Mouse (Mus musculus): ENCODE results near the gene Morn3.
A peak's percentile ranks its signal among the peaks of the same experiment; 100 is the strongest.
"Not testable (repeated sequence)": the region's sequence is repeated elsewhere in the genome, so short reads cannot be mapped to it uniquely, and the experiment has no call there.

Gene Morn3

DNA sequence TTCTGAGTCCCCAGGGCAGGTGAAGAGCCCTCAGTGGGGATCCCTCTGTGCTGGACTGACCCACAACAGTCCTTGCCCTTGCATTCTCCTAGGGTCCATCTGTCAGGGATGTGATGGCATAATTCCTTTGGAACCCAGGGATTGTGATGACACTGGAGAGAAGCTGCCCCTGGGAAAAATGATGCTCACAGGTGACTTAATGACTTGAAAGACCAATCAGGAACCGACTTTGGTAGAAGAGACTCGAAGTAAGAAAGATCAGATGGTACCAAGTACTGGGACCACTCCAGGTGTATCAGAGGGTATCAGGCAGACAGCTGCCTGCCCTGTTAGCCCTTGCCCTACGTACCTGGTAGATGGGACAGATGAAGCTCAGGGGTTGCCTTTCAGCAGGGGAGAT is at the start of gene Morn3:
TSS of gene Morn3 (minus strand) at position 101 of the 400 bp plus-strand sequence.
- no peak for DNase-seq (ENCODE audit: low read depth, low spot score)

DNA sequence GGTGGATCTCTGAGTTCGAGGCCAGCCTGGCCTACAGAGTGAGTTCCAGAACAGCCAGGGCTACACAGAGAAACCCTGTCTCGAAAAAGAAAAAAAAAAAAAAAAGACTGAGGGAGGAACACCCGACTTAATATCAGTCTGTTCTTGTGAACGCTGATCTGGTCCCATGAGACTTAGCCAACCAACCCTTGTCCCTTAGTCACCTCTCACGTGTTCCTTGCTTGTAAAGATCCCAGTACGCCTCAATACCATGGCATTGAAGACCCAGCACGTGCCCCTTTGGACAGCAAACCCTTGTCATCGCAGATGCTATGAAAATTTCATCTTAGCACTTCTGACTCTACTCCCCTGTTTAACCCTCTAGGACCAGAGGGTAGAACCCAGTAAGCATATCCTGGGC is 49.5 kb upstream of the Morn3 start:
- no peak for DNase-seq (ENCODE audit: low read depth, low spot score)

- peak; percentile 36 for DNase-seq (ENCODE audit: low read depth, low spot score)
These were observed 47.6 kb upstream of the Morn3 start for GRCm38 (mm10) chr5:123094238-123094991.

DNA sequence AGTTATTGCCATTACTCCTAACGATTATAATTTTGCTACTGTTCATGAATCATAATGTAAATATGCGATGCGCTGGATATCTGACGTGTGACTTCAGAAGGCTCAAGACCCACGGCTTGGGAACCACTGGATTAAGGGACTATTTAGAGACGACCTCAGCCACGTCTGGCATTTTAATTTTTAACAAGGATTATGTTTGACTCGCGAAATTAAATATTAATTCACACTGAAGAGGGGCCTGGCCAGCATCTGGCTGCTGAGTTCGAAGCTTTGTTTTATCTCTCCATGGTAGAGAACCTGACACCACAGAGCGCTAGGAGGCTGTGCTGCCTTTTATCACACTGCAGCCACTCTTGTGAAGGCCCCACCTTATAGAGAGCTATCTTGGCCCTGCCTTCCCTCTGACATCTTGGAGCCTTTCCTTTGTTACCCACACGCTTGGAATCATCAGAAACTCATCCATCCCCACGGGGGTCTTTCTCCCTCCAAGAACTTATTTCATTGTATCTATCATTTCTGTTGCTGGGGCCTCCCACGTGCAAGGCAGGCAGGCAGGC is 46.3 kb upstream of the Morn3 start:
- DNase-seq (ENCODE audit: low read depth, low spot score), result no peak

GRCm38 (mm10) chr5:123090560-123091306 is 43.9 kb upstream of the Morn3 start:
- DNase-seq (ENCODE audit: low read depth, low spot score), result no peak

DNA sequence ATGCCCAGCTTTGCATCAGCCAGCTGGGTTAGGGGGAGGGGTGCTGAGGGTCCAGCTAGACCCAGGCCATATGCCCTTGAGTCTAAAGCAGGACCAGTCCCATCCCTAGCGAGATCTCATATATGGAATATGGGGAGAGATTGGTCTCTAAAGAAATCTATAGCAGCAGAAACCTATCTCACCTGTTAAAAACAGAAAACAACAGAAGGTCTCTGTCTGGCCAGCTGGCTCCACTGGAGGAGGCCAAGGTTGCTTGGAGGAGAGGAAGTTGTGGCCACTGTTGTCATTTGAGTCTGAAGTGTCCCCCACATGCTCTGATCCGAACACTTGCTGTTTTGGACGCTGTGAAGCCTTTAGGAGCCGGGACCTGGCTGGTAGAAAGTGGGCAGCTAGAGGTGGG is 42.0 kb upstream of the Morn3 start:
- DNase-seq (ENCODE audit: low read depth, low spot score), result no peak

DNA sequence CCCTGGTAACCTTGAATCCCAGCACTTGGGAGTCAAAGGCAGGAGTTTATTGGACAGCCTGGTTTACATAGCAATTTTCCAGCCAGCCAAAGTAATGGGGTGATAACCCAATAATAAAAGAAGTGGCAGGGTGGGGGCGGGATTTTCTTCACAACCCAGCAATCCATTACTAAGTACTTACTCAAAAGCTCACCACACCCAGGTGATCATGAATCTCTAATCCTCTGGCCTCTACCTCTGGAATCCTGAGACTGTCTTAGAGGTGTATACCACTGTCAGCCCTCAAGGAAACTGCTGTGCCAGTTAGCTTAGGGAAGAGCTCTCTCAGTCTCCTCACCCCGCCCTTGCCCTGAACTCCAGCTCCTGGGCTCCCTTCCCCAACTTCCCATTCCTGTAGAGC is 39.7 kb upstream of the Morn3 start:
- peak; percentile 46 for DNase-seq (ENCODE audit: low read depth, low spot score)

DNA sequence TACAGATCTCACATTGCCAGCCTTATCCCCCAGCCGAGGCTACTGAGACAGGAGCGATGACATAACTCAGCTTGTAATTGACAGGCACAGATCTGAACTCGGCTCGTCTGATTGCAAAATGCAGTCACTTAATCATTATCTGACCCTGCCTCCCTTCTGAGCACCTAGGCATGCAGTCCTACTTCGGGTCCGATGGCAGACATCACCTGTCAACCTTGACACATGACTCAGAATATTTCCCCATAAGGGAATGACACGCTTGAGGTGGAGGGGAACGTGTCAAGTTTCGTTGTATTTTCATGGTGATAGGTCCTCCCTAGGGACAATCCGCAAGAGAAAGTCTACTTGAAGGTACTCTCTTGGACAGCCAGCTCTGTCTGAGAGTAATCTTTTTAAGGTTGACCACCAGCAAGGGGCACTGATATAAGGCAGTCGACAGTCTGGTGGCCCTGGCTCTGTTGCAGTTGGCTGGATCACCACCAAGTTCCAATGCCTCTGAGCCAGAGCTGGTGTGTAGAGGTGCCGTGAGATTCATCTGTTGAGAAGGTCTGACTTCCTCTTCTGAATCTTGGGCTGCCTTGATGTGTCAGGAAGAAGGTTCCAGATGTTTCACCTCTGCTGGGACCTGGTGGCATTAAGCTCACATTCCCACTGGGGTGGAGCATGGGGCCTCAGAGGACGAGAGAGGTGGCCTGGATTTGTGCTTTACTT is 36.7 kb upstream of the Morn3 start:
- DNase-seq (ENCODE audit: low read depth, low spot score), result no peak

DNA sequence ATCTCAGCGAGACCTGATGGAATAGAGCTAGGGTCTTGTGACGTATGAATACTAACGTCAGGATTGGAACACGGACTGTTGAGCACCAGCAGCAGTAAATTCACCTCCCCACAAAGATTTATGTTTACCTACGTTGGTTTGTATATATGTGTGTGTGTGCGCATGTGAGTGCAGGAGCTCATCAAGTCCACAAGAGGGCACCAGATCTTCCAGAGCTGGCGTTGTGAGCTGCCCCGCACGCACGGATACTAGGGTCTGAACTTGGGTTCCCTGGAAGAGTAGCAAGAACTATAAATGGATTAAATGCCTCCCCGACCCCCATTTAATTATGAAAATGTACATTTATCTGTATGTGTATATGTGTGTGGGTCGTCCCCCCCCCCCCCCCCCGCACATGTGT is 33.7 kb upstream of the Morn3 start:
- peak; percentile 71 for DNase-seq (ENCODE audit: low read depth, low spot score)

GRCm38 (mm10) chr5:123080041-123080440 is 33.2 kb upstream of the Morn3 start:
- peak; percentile 50 for DNase-seq (ENCODE audit: low read depth, low spot score)

DNA sequence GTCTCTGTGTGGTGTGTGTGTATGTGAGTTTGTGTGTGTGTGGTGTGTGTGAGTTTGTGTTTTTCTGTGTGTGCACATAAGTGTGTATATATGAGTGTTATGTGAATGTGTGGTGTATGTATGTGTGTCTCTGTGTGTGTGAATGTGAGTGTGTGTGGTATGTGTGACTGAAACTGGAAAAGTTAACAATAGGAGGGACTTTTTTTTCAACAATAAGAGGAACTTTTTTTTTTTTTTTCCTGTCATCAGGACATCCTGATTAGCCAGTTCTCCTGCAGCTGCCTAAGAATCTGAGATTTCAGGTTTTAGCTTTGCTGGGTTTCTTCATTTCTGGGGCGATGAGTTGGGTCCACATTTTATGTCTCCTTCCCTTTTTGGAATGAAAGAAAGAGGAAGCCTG is 32.8 kb upstream of the Morn3 start:
- no peak for DNase-seq (ENCODE audit: low read depth, low spot score)

- peak; percentile 71 for DNase-seq (ENCODE audit: low read depth, low spot score)
These were observed 29.8 kb upstream of the Morn3 start for GRCm38 (mm10) chr5:123076419-123077281.

DNA sequence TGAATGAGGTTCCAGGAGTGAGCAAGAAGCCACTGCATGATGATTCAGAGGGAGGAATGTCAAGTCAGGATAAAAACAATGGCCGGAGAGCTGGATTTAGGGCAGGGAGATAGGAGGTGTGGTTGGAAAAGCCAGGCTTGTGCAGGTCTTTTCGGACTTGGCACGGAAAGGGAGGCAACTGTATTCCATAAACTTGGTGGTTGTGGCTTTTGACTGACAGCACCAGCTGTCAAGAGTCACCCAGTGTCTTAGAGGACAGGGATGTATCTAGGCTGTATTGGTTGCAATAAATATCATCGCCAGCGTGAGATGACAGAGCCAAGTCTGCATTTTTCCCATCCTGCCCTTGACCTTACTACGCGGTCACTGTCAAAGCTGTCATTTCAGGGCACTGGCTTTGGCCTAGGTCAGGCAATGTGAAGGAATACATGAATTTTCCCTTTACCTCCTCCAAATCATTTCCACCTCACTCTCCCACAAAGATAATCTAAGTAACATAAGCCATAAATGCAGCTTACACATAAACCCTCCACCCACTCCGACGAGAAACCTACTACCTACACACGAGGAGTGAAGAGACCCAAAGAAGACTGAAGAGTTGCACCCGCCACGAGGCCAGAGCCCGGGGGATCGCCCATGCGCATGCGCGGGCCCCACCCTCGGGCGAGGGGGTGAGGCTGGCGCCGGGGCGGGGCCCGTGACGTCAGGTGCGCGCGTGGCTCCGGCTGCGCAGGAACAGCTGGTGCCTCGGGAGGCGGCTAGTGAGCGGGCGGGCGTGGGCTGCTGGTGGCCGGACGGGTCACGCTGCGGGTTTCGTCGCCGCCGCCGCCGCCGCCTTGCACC is 29.0 kb upstream of the Morn3 start:
- peak; percentile 88 for DNase-seq (ENCODE audit: low read depth, low spot score)

DNA sequence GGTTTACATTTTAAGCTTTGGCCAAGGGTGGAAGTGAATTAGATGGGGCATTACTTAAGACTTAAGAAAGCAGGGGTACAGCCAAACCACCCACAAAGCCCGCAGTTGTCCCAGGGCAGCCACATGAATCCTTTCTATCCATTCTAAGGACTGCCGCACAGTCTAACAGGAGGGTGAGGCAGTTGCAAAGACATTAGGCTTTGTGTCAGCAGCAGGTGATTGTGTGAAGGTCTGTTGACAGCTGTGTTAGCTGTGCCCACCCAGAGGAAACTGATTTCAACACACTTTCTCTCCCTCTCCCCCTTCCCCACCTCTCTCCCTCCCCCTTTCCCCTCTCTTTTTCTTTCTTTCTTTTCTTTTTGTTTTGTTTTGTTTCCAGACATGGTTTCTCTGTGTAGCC is 21.9 kb upstream of the Morn3 start:
- DNase-seq (ENCODE audit: low read depth, low spot score), result no peak

GRCm38 (mm10) chr5:123068115-123068514 is 21.3 kb upstream of the Morn3 start, which contains the start of gene Tmem120b:
Gene Tmem120b, plus strand, starts transcription at chr5:123068415.
- no peak for DNase-seq (ENCODE audit: low read depth, low spot score)

DNA sequence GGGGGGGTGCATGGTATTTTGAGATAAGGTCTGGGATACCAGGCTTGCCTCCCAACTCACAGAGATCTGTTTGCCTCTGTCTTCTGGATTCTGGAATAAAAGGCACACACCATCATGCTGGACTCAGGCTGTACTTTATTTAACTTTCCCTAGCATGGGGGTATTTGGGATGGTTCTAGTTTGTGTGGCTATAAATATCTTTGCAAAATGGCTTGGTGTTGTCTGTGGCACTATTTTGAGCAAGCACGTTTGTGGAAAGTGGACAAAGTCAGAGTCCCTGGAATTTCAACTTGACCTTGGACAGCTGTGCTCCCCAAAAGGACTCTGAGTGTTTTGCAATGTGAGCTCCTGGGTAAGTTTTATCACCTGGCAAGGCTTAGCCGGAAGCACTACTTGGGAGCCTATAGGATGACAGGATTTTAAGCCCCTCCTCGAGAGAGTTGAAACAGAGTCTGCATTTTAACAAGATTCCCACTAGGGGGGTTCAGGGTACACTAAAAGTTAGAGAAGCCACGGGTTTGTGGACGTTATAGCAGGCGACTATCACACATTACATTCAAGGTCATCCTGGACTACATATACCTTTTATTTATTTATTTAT is 20.7 kb upstream of the Morn3 start:
- peak; percentile 90 for DNase-seq (ENCODE audit: low read depth, low spot score)

GRCm38 (mm10) chr5:123064207-123064606 is 17.4 kb upstream of the Morn3 start:
- DNase-seq (ENCODE audit: low read depth, low spot score), result peak; percentile 87

- DNase-seq (ENCODE audit: low read depth, low spot score), result no peak
These were observed 16.3 kb upstream of the Morn3 start for GRCm38 (mm10) chr5:123063141-123063540.

GRCm38 (mm10) chr5:123061402-123061749 is 14.6 kb upstream of the Morn3 start:
- not testable (repeated sequence) for DNase-seq (ENCODE audit: low read depth, low spot score)
